Mouse (Mus musculus) embryonic fibroblast, embryonic 13.5 days (primary cell): Measurements from ENCODE around the gene Agbl4.

Source experiments
- CTCF ChIP-seq: IDR thresholded peaks from 2 replicates; pipeline ENCODE4 v1.5.1; 2011; ENCODE audit warnings: mild to moderate bottlenecking, control low read depth, low read length, moderate library complexity, borderline replicate concordance; ENCODE audit not compliant: insufficient read depth
- POLR2A ChIP-seq: IDR thresholded peaks from 2 replicates; pipeline ENCODE4 v1.6.1; 2011; ENCODE audit warnings: low read depth, mild to moderate bottlenecking, control low read depth, low read length, moderate library complexity

DNA sequence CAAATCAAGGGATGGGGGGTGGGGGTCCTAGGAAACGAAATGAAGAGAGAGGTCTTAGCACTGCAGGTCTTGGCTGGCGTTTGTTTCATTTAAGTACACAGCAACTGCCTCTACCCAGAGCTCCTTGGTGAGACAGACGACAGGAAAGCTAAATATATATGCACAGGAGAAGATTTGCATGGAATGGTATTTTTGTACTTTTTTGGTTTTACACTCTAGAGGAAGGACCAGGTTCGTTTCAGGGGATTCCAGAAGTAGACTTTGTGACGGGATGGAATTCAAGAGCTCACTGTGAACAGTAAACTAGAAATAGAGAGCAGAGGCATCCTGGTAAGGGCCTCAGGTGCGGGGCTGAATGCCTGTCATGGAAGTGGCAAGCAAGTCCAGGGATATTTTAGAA lies 1024.3 kb downstream of the Agbl4 start:
- no peak for TF ChIP-seq CTCF
- no peak for TF ChIP-seq POLR2A
